Mouse (Mus musculus): Measurements from ENCODE around the gene Gm4894.

The Gm4894 gene

GRCm38 (mm10) chr9:49250231-49250630, at the start of gene Gm4894:
TSS of gene Gm4894 (plus strand) at chr9:49250531.
- no peak for DNase-seq (ENCODE audit: low spot score)

- DNase-seq (ENCODE audit: low spot score): no peak
Measured at GRCm38 (mm10) chr9:49206331-49206730, 44.0 kb upstream of the Gm4894 start.

DNA sequence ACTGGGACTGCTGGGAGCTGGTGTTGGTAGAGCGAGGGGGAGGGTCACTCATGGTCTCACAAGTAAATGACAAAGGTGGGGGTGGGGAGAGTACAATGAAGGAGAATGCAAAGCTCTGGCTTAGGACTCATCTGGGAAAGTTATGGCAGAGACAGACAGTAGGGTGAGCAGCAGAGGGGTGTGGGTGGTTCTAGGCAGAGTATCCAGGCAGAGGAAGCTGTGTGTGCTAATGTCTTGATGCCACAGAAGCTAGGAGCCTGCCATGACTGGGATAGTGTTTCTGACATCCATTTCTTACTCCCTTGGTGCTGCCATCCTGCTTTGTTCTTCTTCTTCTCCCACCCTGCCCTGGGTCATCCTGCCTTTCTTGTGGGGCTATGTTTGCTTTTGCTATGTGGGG, 38.8 kb upstream of the Gm4894 start:
- DNase-seq (ENCODE audit: low spot score): no peak

- no peak for DNase-seq (ENCODE audit: low spot score)
Measured at GRCm38 (mm10) chr9:49214734-49215133, 35.6 kb upstream of the Gm4894 start.

GRCm38 (mm10) chr9:49217626-49218607, 32.4 kb upstream of the Gm4894 start:
- no peak for DNase-seq (ENCODE audit: low spot score)

- DNase-seq (ENCODE audit: low spot score): no peak
Measured at GRCm38 (mm10) chr9:49224488-49224887, 25.8 kb upstream of the Gm4894 start.

- DNase-seq (ENCODE audit: low spot score): no peak
Measured at GRCm38 (mm10) chr9:49227442-49227841, 22.9 kb upstream of the Gm4894 start.

- no peak for DNase-seq (ENCODE audit: low spot score)
Measured at GRCm38 (mm10) chr9:49229054-49229453, 21.3 kb upstream of the Gm4894 start.

DNA sequence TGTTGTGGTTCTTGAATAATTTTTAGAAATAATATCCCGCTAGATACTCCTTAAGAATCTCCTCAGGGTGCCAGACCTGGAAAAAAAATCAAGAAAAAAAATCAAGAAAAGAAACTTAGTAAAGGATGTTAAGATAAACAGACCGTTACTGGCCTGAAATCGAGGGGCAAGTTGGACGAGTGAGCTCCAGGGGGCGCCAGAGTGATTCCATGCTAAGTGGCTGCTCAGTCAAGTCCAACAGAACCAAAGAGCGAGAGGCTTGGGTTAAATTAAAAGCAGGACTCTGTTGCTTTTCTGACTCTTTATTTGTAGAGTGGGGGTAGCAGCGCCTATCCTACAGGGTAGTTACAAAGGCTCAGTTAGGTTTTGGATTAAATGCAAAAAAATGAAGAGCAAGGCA, 3.5 kb upstream of the Gm4894 start:
- peak; percentile 66 for DNase-seq (ENCODE audit: low spot score)

DNA sequence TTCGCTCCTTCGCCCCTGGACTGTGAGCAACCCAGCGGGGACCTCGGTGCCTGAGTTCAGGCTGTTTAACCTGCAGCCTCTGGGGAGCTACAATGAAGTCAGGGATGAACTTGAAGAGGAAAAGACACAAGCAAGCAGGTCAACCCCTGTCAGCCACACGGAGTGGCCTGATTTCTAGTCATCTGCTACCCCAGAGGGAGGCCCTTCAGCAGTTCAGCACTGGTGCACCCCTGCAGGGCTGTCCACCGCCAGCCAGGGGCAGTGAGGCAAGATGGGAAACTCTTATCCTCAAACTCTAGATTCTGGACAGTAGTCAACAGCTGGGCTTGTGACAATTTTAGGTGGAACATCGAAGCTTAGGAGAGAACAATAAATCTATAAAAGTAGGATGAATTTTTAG, 18.6 kb downstream of the Gm4894 start:
- DNase-seq (ENCODE audit: low spot score): no peak

GRCm38 (mm10) chr9:49273566-49273965, 23.2 kb downstream of the Gm4894 start:
- no peak for DNase-seq (ENCODE audit: low spot score)

GRCm38 (mm10) chr9:49275976-49276375, 25.6 kb downstream of the Gm4894 start:
- no peak for DNase-seq (ENCODE audit: low spot score)

DNA sequence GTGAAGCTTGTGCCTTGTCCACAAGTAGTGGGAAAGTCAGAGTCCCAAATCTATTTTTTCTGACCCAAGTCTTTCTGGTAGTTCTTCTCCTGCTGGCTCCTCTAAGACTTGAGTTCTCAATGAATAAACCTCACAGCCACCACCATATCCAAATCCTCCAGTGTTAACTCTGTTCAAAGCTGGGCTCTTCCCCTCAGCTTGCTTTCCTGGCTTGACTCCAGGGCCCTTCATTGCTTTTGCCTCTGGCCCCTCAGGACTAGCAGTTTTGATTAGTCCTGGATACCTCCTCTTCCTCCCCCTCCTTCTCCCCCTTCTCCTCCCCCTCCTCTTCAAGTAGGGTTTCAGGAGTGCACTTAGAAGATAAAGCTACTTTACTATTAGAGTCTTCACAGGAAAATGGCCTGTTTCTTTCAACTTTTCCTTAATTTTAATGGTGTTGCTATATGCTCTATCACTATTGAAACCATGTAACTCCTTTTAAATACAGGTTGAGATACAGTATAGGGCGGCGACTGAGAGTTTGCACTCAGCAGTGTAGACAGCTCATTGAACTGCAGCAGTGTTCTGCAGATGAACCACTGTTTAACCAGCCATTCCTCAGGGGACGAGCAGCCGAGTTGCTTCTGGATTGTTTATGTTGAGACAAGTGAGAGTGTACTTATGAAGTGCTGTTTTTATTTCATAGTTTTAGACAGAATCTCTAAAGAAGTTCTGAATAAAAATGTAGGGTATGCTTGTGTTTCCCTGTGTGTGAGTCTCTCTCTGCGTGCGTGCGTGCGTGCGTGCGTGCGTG, 26.4 kb downstream of the Gm4894 start:
- no peak for DNase-seq (ENCODE audit: low spot score)

GRCm38 (mm10) chr9:49295101-49295500, 44.8 kb downstream of the Gm4894 start:
- DNase-seq (ENCODE audit: low spot score): no peak

DNA sequence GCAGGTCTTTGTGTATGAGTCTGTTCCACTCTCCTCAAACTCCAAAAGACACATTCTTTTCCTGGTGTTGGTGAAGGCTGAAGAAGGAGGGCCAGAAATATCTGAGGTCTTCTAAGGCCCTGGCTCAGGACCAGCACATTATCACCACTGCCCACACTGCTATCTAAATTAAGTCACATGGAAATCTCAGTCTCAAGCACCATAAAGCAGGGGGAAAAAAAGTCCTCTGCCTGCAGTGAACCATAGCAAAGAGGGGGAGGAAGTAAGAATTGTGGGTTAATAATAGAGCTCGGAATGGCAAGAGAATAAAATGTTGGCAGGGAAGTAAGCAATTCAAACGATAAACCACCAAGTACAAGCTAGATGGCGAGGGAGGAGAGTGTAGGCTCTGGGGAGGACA, 57.2 kb downstream of the Gm4894 start:
- no peak for DNase-seq (ENCODE audit: low spot score)

DNA sequence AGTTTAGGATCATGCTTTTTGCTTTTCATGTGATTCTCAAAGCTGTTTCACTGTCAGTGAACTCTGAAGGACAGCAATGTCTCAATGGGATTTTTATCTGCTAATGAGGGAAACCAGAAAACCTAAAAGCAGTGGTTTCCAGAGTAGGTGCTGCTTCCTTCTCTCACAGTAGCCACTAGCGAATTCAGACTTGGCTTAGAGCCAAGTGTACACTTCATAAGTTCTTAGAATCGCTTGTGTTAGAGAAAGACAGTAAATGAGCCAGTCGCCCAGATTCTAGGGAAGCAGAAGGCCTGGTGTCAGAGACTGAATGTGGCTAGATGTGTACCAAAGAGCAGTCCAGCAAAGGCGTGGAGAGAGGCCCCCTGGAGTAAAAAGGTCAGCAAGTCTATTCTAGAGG, 60.5 kb downstream of the Gm4894 start:
- no peak for DNase-seq (ENCODE audit: low spot score)

GRCm38 (mm10) chr9:49318638-49319037, 68.3 kb downstream of the Gm4894 start:
- no peak for DNase-seq (ENCODE audit: low spot score)

Data from urinary bladder, postnatal 25 days (tissue).